Mouse (Mus musculus): ENCODE results near the gene Lrmda.

Lrmda gene

GRCm38 (mm10) chr14:22048068-22048899 is 28.8 kb downstream of the Lrmda start:
- no peak for DNase-seq

GRCm38 (mm10) chr14:22048900-22049199 is 29.3 kb downstream of the Lrmda start:
- no peak for DNase-seq

- no peak for DNase-seq
Observed at GRCm38 (mm10) chr14:22049282-22049681, 29.8 kb downstream of the Lrmda start.

GRCm38 (mm10) chr14:22051941-22052664 is 32.6 kb downstream of the Lrmda start:
- no peak for DNase-seq

GRCm38 (mm10) chr14:22055630-22056029 is 36.1 kb downstream of the Lrmda start:
- no peak for DNase-seq

- no peak for DNase-seq
Observed at GRCm38 (mm10) chr14:22056246-22056645, 36.7 kb downstream of the Lrmda start.

GRCm38 (mm10) chr14:22058729-22059128 is 39.2 kb downstream of the Lrmda start:
- DNase-seq, result no peak

- no peak for DNase-seq
Observed at GRCm38 (mm10) chr14:22059348-22059861, 39.9 kb downstream of the Lrmda start.

- DNase-seq, result no peak
Observed at GRCm38 (mm10) chr14:22060787-22061186, 41.3 kb downstream of the Lrmda start.

GRCm38 (mm10) chr14:22062117-22062855 is 42.8 kb downstream of the Lrmda start:
- DNase-seq, result no peak

GRCm38 (mm10) chr14:22069169-22069568 is 49.7 kb downstream of the Lrmda start:
- DNase-seq, result no peak

- no peak for DNase-seq
Observed at GRCm38 (mm10) chr14:22073385-22073784, 53.9 kb downstream of the Lrmda start.

GRCm38 (mm10) chr14:22074229-22074628 is 54.7 kb downstream of the Lrmda start:
- DNase-seq, result no peak

- no peak for DNase-seq
Observed at GRCm38 (mm10) chr14:22083931-22084330, 64.4 kb downstream of the Lrmda start.

- DNase-seq, result no peak
Observed at GRCm38 (mm10) chr14:22085411-22085810, 65.9 kb downstream of the Lrmda start.

GRCm38 (mm10) chr14:22088604-22089003 is 69.1 kb downstream of the Lrmda start:
- DNase-seq, result no peak

- no peak for DNase-seq
Observed at GRCm38 (mm10) chr14:22089331-22089730, 69.8 kb downstream of the Lrmda start.

GRCm38 (mm10) chr14:22089866-22090470 is 70.5 kb downstream of the Lrmda start:
- no peak for DNase-seq

- DNase-seq, result no peak
Observed at GRCm38 (mm10) chr14:22090778-22091211, 71.3 kb downstream of the Lrmda start.

GRCm38 (mm10) chr14:22091306-22091705 is 71.8 kb downstream of the Lrmda start:
- no peak for DNase-seq

GRCm38 (mm10) chr14:22093124-22093523 is 73.6 kb downstream of the Lrmda start:
- no peak for DNase-seq

- no peak for DNase-seq
Observed at GRCm38 (mm10) chr14:22101961-22102805, 82.7 kb downstream of the Lrmda start.
